25 mouse cellular contexts compared by ENCODE assay signal in the genomic region with DNA sequence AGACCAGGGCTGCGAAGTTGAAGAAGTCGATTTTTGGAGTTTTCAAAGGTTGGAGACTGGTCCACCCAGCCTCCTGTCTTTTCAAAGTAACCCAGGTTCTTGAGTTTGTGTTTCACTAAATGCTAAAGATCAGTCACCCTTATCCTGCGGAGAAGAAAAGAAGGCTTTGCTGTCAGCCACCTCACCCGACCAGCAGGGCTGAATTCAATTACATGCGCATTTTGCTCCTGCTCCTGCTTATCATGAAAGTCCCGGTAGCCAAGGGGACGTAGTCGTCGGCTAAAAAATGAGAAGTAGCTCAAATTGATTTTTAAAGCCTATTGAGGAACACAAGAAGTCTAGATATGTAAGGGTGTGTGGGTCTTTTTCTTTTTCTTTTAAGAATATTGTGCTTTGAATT. TPM values are rescaled to one million over a fixed set of nuclear protein-coding genes. Genes with fewer than 3 reads are reported as not detected.
DNase-seq lines count a peak whose midpoint lies in the region; ATAC-seq lines count a peak whose summit lies in the region.
"Had no signal": no experiment of that assay in that cellular context is flagged by ENCODE, and none has a peak within 500 bp of the region (broad histone marks: within the 10 kb centered on the region; RNA-seq: fewer than 3 reads in every experiment).

No protein-coding gene starts in this region.

- intact Hi-C loops in heart, postnatal 14 days (cut with DNase I) = no loop called here

- H3K4me2 ChIP-seq in embryonic facial prominence, embryonic 11.5 days (ENCODE audit: low read depth, low read length) = no peak overlapping the region
- no peak overlapping the region for H3K4me2 ChIP-seq in midbrain, embryonic 16.5 days (ENCODE audit: low read length)
- no peak overlapping the region for H3K4me2 ChIP-seq in midbrain, embryonic 12.5 days (replicated peaks)
- H3K4me2 ChIP-seq: heart, embryonic 13.5 days; liver, embryonic 15.5 days; lung, embryonic 15.5 days had no signal

- H3K9me3 ChIP-seq in embryonic facial prominence, embryonic 11.5 days (replicated peaks; ENCODE audit: control insufficient read depth, low read length) = no peaks in the 10 kb centered on the region; the same call in 1 of the 2 replicates
- H3K9me3 ChIP-seq in embryonic facial prominence, embryonic 10.5 days = no peaks in the 10 kb centered on the region
- H3K9me3 ChIP-seq in midbrain, embryonic 10.5 days (replicated peaks) = peaks cover 11% of the 10 kb centered on the region; the same call in 1 of the 2 replicates
- no peaks in the 10 kb centered on the region for H3K9me3 ChIP-seq in midbrain, embryonic 16.5 days (replicated peaks; ENCODE audit: control insufficient read depth, low read length, poor library complexity, severe bottlenecking)
- H3K9me3 ChIP-seq in midbrain, embryonic 12.5 days = no peaks in the 10 kb centered on the region
- H3K9me3 ChIP-seq: heart, embryonic 13.5 days; limb, embryonic 10.5 days; liver, embryonic 15.5 days; lung, embryonic 15.5 days; neural tube, embryonic 15.5 days had no signal

- no peaks in the 10 kb centered on the region for H3K36me3 ChIP-seq in embryonic facial prominence, embryonic 11.5 days (replicated peaks; ENCODE audit: control insufficient read depth, insufficient read depth, low read depth, low read length)
- no peaks in the 10 kb centered on the region for H3K36me3 ChIP-seq in embryonic facial prominence, embryonic 10.5 days (replicated peaks)
- H3K36me3 ChIP-seq in midbrain, embryonic 10.5 days = no peaks in the 10 kb centered on the region
- no peaks in the 10 kb centered on the region for H3K36me3 ChIP-seq in midbrain, embryonic 16.5 days (ENCODE audit: control insufficient read depth, insufficient read depth, low read length)
- no peaks in the 10 kb centered on the region for H3K36me3 ChIP-seq in midbrain, embryonic 12.5 days
- H3K36me3 ChIP-seq: heart, embryonic 13.5 days; limb, embryonic 10.5 days; liver, embryonic 15.5 days; lung, embryonic 15.5 days; neural tube, embryonic 15.5 days had no signal

- H3K27ac ChIP-seq in embryonic facial prominence, embryonic 11.5 days (replicated peaks; ENCODE audit: low read depth, low read length) = no peak overlapping the region
- H3K27ac ChIP-seq in embryonic facial prominence, embryonic 10.5 days (replicated peaks) = no peak overlapping the region
- no peak overlapping the region for H3K27ac ChIP-seq in midbrain, embryonic 10.5 days (replicated peaks)
- H3K27ac ChIP-seq in midbrain, embryonic 16.5 days (ENCODE audit: low read length) = no peak overlapping the region
- no peak overlapping the region for H3K27ac ChIP-seq in midbrain, embryonic 12.5 days (replicated peaks)
- H3K27ac ChIP-seq: heart, adult 2 months; heart, embryonic 13.5 days; kidney, postnatal 0 days; limb, embryonic 10.5 days; liver, embryonic 15.5 days; lung, embryonic 15.5 days had no signal

- no peaks in the 10 kb centered on the region for H3K27me3 ChIP-seq in embryonic facial prominence, embryonic 11.5 days (ENCODE audit: control insufficient read depth, insufficient read depth, low read length)
- H3K27me3 ChIP-seq in embryonic facial prominence, embryonic 10.5 days (replicated peaks; ENCODE audit: low read depth, poor library complexity, severe bottlenecking) = no peaks in the 10 kb centered on the region
- no peaks in the 10 kb centered on the region; the same call in 1 of the 2 replicates for H3K27me3 ChIP-seq in midbrain, embryonic 10.5 days (ENCODE audit: low read depth, poor library complexity, severe bottlenecking)
- no peaks in the 10 kb centered on the region for H3K27me3 ChIP-seq in midbrain, embryonic 16.5 days (ENCODE audit: control insufficient read depth, insufficient read depth, low read depth, low read length)
- no peaks in the 10 kb centered on the region; the same call in 1 of the 2 replicates for H3K27me3 ChIP-seq in midbrain, embryonic 12.5 days
- H3K27me3 ChIP-seq: heart, embryonic 13.5 days; liver, embryonic 15.5 days; lung, embryonic 15.5 days; neural tube, embryonic 15.5 days had no signal

- peak; percentile 30 for DNase-seq in embryonic facial prominence, embryonic 11.5 days (ENCODE audit: low spot score)
- no peak for DNase-seq in embryonic facial prominence, embryonic 10.5 days (ENCODE audit: low spot score)
- peak; percentile 64 for DNase-seq in midbrain, embryonic 10.5 days (ENCODE audit: low spot score)
- DNase-seq in adrenal gland, adult (ENCODE audit: inconsistent age in 2 of 2, low spot score in 1 of 2) = no peak
- DNase-seq in heart, postnatal 14 days = no peak
- DNase-seq: adrenal gland, postnatal 36 days; cerebellum, adult 11 months; gastrocnemius, postnatal 36 days; heart, adult 2 months; kidney, adult 2 months; liver; lung, postnatal 36 days; right cerebral cortex, adult 18-20 months; right cerebral cortex, postnatal 4 days; thymus, postnatal 36 days had no signal

- no peak overlapping the region for H3K9ac ChIP-seq in embryonic facial prominence, embryonic 11.5 days (replicated peaks; ENCODE audit: low read length)
- H3K9ac ChIP-seq in midbrain, embryonic 16.5 days (ENCODE audit: low read depth, low read length) = no peak overlapping the region
- no peak overlapping the region for H3K9ac ChIP-seq in midbrain, embryonic 12.5 days (replicated peaks)
- H3K9ac ChIP-seq: heart, embryonic 13.5 days; liver, embryonic 15.5 days; lung, embryonic 15.5 days; neural tube, embryonic 15.5 days had no signal

- no peak overlapping the region for H3K4me3 ChIP-seq in embryonic facial prominence, embryonic 11.5 days (ENCODE audit: low read depth, low read length)
- H3K4me3 ChIP-seq in embryonic facial prominence, embryonic 10.5 days = no peak overlapping the region
- no peak overlapping the region for H3K4me3 ChIP-seq in midbrain, embryonic 10.5 days
- H3K4me3 ChIP-seq in midbrain, embryonic 16.5 days (ENCODE audit: low read depth, low read length) = no peak overlapping the region
- H3K4me3 ChIP-seq in midbrain, embryonic 12.5 days = no peak overlapping the region
- H3K4me3 ChIP-seq: heart, adult 2 months; heart, embryonic 13.5 days; limb, embryonic 10.5 days; liver, embryonic 15.5 days; lung, embryonic 15.5 days; myocyte had no signal

- 42% methylated on average over 9 of the region's 9 CpGs for WGBS in embryonic facial prominence, embryonic 11.5 days
- 51% methylated on average over 9 of the region's 9 CpGs for WGBS in embryonic facial prominence, embryonic 10.5 days
- 18% methylated on average over 9 of the region's 9 CpGs for whole genome bisulfite sequencing in midbrain, embryonic 10.5 days
- WGBS in midbrain, embryonic 16.5 days = 15% methylated on average over 9 of the region's 9 CpGs
- 15% methylated on average over 9 of the region's 9 CpGs for WGBS in midbrain, embryonic 12.5 days

- no peak for ATAC-seq in embryonic facial prominence, embryonic 11.5 days (replicated peaks; ENCODE audit: insufficient number of reproducible peaks, low FRiP score, low TSS enrichment, low read depth)
- no peak for ATAC-seq in midbrain, embryonic 16.5 days
- peak; percentile 44 for ATAC-seq in midbrain, embryonic 12.5 days (ENCODE audit: low FRiP score, low read depth)
- ATAC-seq: inflammation-experienced regulatory T-cells, adult 6 months had no signal

- no peaks in the 10 kb centered on the region; the same call in 1 of the 2 replicates for H3K4me1 ChIP-seq in embryonic facial prominence, embryonic 11.5 days (ENCODE audit: control insufficient read depth, insufficient read depth, low read length)
- H3K4me1 ChIP-seq in embryonic facial prominence, embryonic 10.5 days = no peaks in the 10 kb centered on the region
- H3K4me1 ChIP-seq in midbrain, embryonic 10.5 days = peaks cover 24% of the 10 kb centered on the region
- peaks cover 3% of the 10 kb centered on the region for H3K4me1 ChIP-seq in midbrain, embryonic 16.5 days (ENCODE audit: control insufficient read depth, insufficient read depth, low read length)
- peaks cover 7% of the 10 kb centered on the region for H3K4me1 ChIP-seq in midbrain, embryonic 12.5 days
- H3K4me1 ChIP-seq: heart, embryonic 13.5 days; liver, embryonic 15.5 days; lung, embryonic 15.5 days had no signal

RNA-seq across cellular contexts. Expression of a gene that starts 38.2 kb away (rescaled TPM):
- polyA plus RNA-seq in embryonic facial prominence, embryonic 11.5 days (2014; fragmentation: Nextera tagmentation; extraction: Ambion mirVana) = 0.13 and 0.33 TPM in 2 replicates
- polyA plus RNA-seq in embryonic facial prominence, embryonic 10.5 days (2016; fragmentation: Nextera tagmentation; extraction: Ambion mirVana) = 0.30 TPM in 1 of 2 replicates, not detected in the other
- 0.16 TPM in 1 of 2 replicates, not detected in the other for polyA plus RNA-seq in midbrain, embryonic 10.5 days (2016; fragmentation: Nextera tagmentation; extraction: Ambion mirVana)
- polyA plus RNA-seq in midbrain, embryonic 16.5 days (2015; fragmentation: Nextera tagmentation; extraction: Ambion mirVana) = 0.32 TPM in 1 of 2 replicates, not detected in the other
- 0.16 and 0.52 TPM in 2 replicates for polyA plus RNA-seq in midbrain, embryonic 12.5 days (2016; fragmentation: Nextera tagmentation; extraction: Ambion mirVana)
- total RNA-seq in heart, postnatal 14 days (2021) = 1 to 10 TPM in 1 of 2 experiments, under 1 TPM in 1; 0.76 to 1.0 TPM

Comparison
In these comparisons a context has a peak if more than half of its experiments do, and no peak if none do; other contexts are left out.
1. DNase-seq: peak in embryonic facial prominence, embryonic 11.5 days (single experiment) and midbrain, embryonic 10.5 days (single experiment); none in embryonic facial prominence, embryonic 10.5 days (single experiment), adrenal gland, adult (0 of 2) and heart, postnatal 14 days (0 of 2).